Mouse (Mus musculus) urinary bladder, postnatal 25 days (tissue): ENCODE results near the gene Ncoa5.

Experiments used
- DNase-seq: peaks from one replicate; pipeline ENCODE4 v3.0.0; 2022; ENCODE audit warnings: low spot score

Ncoa5 gene

GRCm38 (mm10) chr2:165049044-165049443, 14.4 kb upstream of the Ncoa5 start:
- DNase-seq, result no peak

GRCm38 (mm10) chr2:165043729-165044128, 9.1 kb upstream of the Ncoa5 start:
- DNase-seq, result no peak

GRCm38 (mm10) chr2:165043090-165043636, 8.5 kb upstream of the Ncoa5 start:
- no peak for DNase-seq

DNA sequence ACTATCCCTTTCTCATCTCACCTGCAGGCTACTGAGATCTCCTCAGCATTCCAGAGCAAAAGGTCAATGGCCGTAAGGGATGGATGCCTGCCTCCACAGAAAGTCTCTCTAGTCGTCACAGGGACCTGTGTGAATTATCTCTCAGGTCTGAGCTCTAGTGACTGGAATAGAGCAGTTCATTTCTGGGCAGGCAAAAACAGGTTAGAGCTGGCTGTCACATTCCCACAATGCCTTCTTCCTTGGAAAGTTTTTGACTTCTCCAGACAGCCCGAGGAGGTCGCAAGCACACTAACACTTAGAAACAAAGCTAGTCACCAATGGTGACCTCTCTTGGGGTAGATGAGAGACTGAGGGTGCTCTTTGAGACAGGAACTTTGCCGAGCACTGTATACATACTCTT, 7.5 kb upstream of the Ncoa5 start:
- no peak for DNase-seq

DNA sequence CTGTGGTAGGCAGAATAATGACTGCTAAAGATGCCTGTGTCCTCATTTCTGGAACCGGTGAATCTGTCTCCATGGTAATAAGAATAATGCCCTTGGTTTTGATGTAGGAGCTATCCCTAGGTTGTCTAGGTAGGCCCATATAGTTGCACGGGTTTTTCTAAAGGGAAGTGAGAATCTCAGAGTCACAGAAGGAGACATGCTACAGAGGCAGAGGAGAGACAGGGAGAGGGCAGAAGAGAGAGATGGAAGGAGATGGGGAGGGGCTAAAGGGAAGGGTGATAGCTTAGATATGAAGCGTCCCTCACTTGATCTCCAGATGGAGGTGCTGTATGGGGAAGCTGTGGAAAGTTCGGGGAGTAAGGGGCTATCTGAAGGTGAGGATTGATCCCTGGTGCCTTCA, 2.7 kb upstream of the Ncoa5 start:
- no peak for DNase-seq

GRCm38 (mm10) chr2:165035058-165035431, 378 bp upstream of the Ncoa5 start:
- DNase-seq, result no peak

- no peak for DNase-seq
Measured at GRCm38 (mm10) chr2:165033306-165033705, 1.4 kb downstream of the Ncoa5 start.

DNA sequence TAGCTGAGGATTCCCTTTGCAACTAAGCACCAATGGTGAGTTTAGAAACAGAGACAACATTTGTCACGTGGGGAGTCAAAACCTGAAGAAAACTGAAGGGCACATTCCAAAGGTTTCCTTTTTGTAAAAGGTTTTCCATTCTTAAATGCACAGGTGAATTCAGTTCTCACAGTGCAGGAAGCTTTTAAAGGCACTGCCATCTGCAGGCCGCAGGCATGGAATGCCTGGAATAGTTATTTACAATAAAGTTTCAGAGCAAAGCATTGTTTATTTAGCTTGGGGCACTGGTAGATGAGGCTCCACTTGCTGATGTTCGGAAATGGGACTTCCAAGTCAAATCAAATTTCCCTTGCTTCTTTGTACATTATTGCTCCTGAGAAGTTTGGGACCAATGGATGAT, 2.1 kb downstream of the Ncoa5 start:
- no peak for DNase-seq

- no peak for DNase-seq
Measured at GRCm38 (mm10) chr2:165027163-165027562, 7.5 kb downstream of the Ncoa5 start.

- DNase-seq, result no peak
Measured at GRCm38 (mm10) chr2:165020490-165020889, 14.2 kb downstream of the Ncoa5 start.

GRCm38 (mm10) chr2:165014935-165015334, 19.7 kb downstream of the Ncoa5 start:
- no peak for DNase-seq

DNA sequence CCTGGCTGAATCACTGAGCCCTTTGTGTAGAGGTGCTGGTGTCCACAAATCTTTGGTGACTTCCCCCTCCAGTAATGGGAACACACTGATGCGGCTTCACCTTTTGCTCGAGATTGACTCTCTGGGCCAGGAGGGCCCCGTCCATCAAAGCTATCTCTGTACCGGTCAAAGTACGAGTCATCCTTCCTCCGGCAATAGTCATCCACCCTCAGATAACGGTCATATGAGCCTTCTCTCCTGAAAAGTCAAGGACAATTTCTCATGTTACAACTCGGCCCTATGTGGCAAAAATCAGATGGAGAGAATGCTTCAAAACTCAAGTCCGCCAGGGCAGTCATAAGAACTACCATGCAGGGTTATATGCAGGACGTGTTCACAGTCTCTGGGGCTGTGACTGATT, 24.3 kb downstream of the Ncoa5 start:
- DNase-seq, result no peak

DNA sequence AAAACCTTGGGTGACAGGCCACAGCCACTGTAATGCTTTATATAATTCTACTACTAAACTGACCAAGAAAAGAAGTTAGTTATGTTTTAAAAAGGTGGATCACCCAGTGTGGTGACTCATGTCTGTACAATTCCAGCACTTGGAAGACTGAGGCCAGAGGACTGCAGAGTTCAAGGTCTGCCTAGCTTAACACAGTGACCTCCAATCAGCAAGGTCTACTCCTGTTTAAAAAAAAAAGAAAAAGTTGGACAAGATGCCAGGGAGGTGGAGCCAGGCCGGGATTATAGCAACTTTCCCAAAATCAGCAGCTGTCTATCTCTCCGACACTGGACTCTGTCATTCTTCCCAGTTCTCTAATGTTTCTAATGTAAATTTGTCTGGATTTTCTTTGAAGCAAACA, 25.1 kb downstream of the Ncoa5 start:
- DNase-seq, result no peak

DNA sequence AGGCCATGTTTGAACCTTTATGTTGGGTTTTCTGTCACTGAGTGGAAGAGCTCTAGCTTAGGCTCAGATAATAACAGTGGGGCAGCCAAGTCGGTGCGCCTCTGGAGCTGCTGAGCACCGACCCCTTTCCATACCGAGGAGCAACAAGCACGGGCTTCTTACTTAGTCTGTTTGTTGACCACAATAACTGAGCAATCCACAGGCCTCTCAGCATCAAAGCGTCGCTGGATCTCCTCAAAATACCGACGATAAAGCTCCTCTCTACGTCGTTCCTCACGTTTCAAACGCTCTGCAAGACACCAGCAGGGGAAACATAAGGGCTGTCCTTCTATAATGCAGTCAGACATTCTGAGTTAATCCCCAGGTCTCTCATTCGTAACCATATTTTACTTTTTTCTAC, 25.5 kb downstream of the Ncoa5 start:
- DNase-seq, result no peak

DNA sequence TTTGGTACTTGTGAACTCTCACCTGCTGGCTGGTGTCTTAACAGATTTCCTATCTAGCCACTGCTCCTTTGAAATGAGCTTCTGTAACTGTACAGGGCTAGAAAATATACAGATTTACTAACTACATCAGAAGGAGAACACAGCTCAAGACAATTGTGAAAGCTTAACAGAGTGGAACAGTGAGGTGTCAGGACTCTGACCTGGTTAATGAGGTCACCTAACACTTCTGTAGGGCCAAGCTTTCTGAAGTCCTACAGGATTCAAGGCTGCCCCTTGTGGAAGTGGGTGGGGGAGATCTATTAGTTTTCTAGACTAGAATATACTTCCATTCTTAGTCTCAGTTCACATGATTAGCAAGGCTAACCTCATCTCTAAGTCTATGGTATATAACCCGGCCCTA, 26.7 kb downstream of the Ncoa5 start:
- no peak for DNase-seq

DNA sequence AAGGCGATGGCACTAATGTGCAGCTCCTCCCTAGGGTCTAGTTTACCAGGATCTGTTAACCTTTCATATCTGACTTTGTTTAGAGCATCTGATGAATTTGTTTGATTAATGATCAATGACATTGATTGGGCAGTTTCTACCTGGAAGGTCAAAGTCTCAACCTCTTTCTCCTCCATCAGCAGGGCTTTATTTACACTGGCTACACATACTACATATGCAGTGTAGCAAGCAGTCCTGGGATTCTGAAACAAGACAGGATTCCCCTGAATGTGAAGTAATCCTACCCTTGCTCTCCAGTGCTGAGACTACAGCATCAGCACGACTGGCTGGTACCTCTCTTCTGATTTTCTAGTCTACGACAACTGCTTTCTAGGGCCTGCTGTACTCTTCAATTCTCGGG, 27.9 kb downstream of the Ncoa5 start:
- DNase-seq, result no peak

- no peak for DNase-seq
Measured at GRCm38 (mm10) chr2:165004237-165004636, 30.4 kb downstream of the Ncoa5 start.

DNA sequence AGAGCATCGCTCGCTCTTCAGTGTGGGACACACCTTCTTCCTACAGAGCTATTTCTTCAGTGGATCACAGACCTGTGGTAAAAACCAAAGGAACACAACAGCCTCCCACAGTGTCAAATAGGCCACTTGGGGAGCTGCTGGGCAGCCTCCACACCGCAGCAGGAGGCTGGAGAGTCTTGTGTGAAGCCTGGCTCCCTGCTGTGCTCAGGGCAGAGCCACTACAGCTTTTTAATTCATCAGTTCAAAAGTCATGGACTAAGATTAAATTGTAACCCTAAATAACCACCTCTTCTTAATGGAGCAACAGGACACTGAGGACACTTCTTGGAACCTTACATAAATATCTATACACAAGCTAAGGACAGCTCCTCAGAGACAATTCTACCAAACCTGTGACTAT, 31.6 kb downstream of the Ncoa5 start:
- no peak for DNase-seq

- DNase-seq, result no peak
Measured at GRCm38 (mm10) chr2:165001958-165002357, 32.7 kb downstream of the Ncoa5 start.

DNA sequence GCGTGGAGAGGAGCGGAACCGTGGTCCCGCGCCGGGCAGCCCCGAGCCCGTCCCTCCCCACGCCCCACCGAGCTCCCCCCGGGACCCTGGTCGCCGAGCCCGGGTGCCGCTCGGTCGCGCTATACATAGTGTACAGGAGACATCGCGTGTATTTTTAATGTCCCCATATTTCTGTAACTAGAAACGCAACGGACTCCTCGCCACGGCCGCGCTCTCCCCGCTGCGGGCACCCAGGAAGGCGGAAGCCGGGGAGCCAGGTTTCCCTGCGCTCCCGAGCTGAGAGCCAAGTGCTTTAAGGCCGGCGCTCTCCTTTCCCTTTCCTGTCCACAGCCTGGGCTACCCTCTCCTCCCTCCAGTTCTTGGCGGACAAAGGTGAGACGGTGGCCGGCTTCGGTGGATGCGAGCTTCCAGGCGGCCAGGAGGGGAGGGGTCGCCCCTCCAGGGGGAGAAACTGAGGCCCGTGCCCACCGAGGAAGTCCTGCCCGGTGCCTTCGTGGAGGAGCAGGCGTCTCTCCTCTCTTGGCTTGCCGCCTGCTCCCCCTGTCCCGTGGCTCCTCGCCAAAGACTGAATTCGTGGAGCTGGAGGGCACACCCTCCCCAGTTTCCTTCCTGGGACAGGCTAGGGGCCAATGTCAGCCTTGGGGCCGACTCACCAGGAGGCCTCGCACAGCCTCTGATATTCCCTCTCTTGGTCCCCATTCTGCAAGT, 36.8 kb downstream of the Ncoa5 start:
- peak; percentile 13 for DNase-seq

DNA sequence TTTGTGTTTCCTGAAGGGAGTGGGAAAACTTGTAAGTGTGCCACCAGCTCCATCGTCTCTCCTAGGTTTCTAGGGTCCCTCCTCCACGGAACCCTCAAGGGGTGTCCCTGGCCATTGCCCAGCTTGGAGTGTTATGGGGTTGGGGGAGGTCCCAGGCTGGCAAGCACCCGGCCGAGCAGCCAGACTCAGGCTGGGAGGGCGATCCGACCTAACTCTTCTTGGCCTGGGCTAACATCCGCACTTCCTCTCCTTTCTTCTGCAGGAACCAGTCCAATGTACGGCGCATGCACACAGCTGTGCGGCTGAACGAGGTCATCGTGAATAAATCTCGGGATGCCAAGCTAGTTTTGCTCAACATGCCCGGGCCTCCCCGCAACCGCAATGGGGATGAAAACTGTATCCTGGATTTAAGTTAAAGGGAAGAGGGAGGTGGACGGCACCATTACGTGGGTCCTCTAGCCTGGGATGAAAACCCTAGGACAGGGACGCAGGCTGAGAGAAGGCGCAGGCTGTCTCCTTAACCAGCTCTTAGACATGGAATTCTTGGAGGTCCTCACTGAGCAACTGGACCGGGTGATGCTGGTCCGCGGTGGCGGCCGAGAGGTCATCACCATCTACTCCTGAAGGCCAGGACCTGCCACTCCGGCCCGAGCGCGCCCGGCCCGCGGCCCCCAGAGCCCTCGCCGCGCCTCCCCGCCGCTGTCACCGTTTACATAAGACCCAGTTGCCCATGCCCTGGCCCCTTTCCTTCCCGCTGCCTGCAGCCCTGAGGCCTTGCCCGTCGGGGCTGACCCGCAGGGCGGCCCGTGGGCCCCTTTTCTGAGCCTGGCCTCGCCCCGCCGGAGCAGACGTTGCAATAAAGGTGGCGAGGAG, 37.6 kb downstream of the Ncoa5 start:
- no peak for DNase-seq

DNA sequence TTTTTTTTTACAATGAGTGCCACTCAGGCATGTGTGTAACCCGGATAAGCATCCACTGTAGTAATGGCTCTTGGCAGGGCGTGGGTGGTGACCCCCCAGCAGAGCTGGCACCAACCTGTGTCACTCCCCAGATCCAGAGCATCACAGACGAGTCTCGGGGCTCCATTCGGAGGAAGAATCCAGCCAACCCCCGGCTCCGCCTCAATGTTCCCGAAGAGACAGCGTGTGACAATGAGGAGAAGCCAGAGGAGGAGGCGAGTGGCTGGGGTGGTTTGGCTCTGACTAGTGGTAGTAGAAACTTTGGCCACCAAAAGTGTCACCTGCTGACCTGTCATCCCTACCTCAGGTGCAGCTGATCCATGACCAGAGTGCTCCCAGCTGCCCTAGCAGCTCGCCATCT, 38.7 kb downstream of the Ncoa5 start:
- no peak for DNase-seq
